Mouse (Mus musculus) brain, embryonic 18.5 days (tissue): ENCODE results near the gene Abi3.
"Not testable (repeated sequence)": the region's sequence is repeated elsewhere in the genome, so short reads cannot be mapped to it uniquely, and the experiment has no call there.

Experiments
- DNase-seq: peaks from one replicate; pipeline ENCODE4 v3.0.0-alpha.2; 2012; ENCODE audit warnings: low read depth, low spot score

Abi3 gene

GRCm38 (mm10) chr11:95842074-95842681 lies at the start of gene Abi3:
Gene Abi3 (minus strand): TSS chr11:95842476.
- DNase-seq: no peak

- DNase-seq: no peak
Measured at GRCm38 (mm10) chr11:95890462-95891051, 48.3 kb upstream of the Abi3 start.

- DNase-seq: not testable (repeated sequence)
Measured at GRCm38 (mm10) chr11:95879861-95880260, 37.6 kb upstream of the Abi3 start.

GRCm38 (mm10) chr11:95876296-95876695 lies 34.0 kb upstream of the Abi3 start:
- no peak for DNase-seq

GRCm38 (mm10) chr11:95875804-95876203 lies 33.5 kb upstream of the Abi3 start:
- DNase-seq: no peak

GRCm38 (mm10) chr11:95869918-95870470 lies 27.7 kb upstream of the Abi3 start:
- no peak for DNase-seq

GRCm38 (mm10) chr11:95869442-95869841 lies 27.2 kb upstream of the Abi3 start:
- DNase-seq: no peak

GRCm38 (mm10) chr11:95861397-95861796 lies 19.1 kb upstream of the Abi3 start:
- DNase-seq: no peak

- no peak for DNase-seq
Measured at GRCm38 (mm10) chr11:95860071-95860490, 17.8 kb upstream of the Abi3 start.

GRCm38 (mm10) chr11:95859468-95859855 lies 17.2 kb upstream of the Abi3 start:
- DNase-seq: no peak

GRCm38 (mm10) chr11:95858528-95859467 lies 16.5 kb upstream of the Abi3 start:
- peak; percentile 97 for DNase-seq

GRCm38 (mm10) chr11:95857716-95858527 lies 15.6 kb upstream of the Abi3 start:
- DNase-seq: no peak

GRCm38 (mm10) chr11:95857306-95857705 lies 15.0 kb upstream of the Abi3 start:
- no peak for DNase-seq

- DNase-seq: no peak
Measured at GRCm38 (mm10) chr11:95853684-95854083, 11.4 kb upstream of the Abi3 start.

GRCm38 (mm10) chr11:95850898-95851297 lies 8.6 kb upstream of the Abi3 start:
- no peak for DNase-seq

- DNase-seq: no peak
Measured at GRCm38 (mm10) chr11:95844935-95845334, 2.7 kb upstream of the Abi3 start.

GRCm38 (mm10) chr11:95843421-95843950 lies 1.2 kb upstream of the Abi3 start:
- no peak for DNase-seq

GRCm38 (mm10) chr11:95842953-95843352 lies 677 bp upstream of the Abi3 start:
- no peak for DNase-seq

- DNase-seq: no peak
Measured at GRCm38 (mm10) chr11:95841498-95841830, 812 bp downstream of the Abi3 start.

- DNase-seq: no peak
Measured at GRCm38 (mm10) chr11:95840694-95841497, 1.4 kb downstream of the Abi3 start.
